Mouse (Mus musculus): ENCODE results near the gene Alkbh2. TPM values are rescaled to one million over a fixed set of nuclear protein-coding genes. Genes with fewer than 3 reads are reported as not detected.
A peak's percentile ranks its signal among the peaks of the same experiment; 100 is the strongest.

The Alkbh2 gene
- polyA plus RNA-seq, 1 experiment = 11.6 TPM

GRCm38 (mm10) chr5:114131521-114131840 is 3.5 kb upstream of the Alkbh2 start:
- H3K27me3 ChIP-seq (replicated peaks) = peaks cover 2% of the 10 kb centered on the region
- H3K4me1 ChIP-seq = peaks cover 78% of the 10 kb centered on the region

GRCm38 (mm10) chr5:114130698-114131520 is 2.9 kb upstream of the Alkbh2 start:
- TF ChIP-seq FLI1 (IDR thresholded peaks at IDR 0.05; ENCODE audit: low read length) (no peak), GATA1 (IDR thresholded peaks at IDR 0.05; ENCODE audit: borderline replicate concordance, low read length) (no peak)
- peak overlapping the region; percentile 95 for H3K4me3 ChIP-seq (replicated peaks)
- peaks cover 2% of the 10 kb centered on the region for H3K27me3 ChIP-seq (replicated peaks)
- no peaks in the 10 kb centered on the region for H3K9me3 ChIP-seq
- peaks cover 81% of the 10 kb centered on the region for H3K4me1 ChIP-seq
- H3K36me3 ChIP-seq (replicated peaks; ENCODE audit: low read length) = peaks cover 16% of the 10 kb centered on the region

More at GRCm38 (mm10) chr5:114131521-114131840, 3.5 kb upstream of the Alkbh2 start:
- TF ChIP-seq FLI1 (IDR thresholded peaks at IDR 0.05; ENCODE audit: low read length) (no peak), GATA1 (IDR thresholded peaks at IDR 0.05; ENCODE audit: borderline replicate concordance, low read length) (no peak)
- no peaks in the 10 kb centered on the region for H3K9me3 ChIP-seq
- peak overlapping the region; percentile 95 for H3K4me3 ChIP-seq (replicated peaks)
- H3K36me3 ChIP-seq (replicated peaks; ENCODE audit: low read length) = peaks cover 21% of the 10 kb centered on the region

- Histone ChIP-seq H3K9me3 (no peaks in the 10 kb centered on the region), H3K27me3 (replicated peaks) (peaks cover 2% of the 10 kb centered on the region), H3K4me3 (replicated peaks) (peak within 1 kb of the TSS; percentile 95), H3K36me3 (replicated peaks; ENCODE audit: low read length) (peaks cover 17% of the 10 kb centered on the region), H3K4me1 (peaks cover 74% of the 10 kb centered on the region)
- no peak for TF ChIP-seq GATA1 (IDR thresholded peaks at IDR 0.05; ENCODE audit: borderline replicate concordance, low read length)
- TF ChIP-seq FLI1 (IDR thresholded peaks at IDR 0.05; ENCODE audit: low read length) = no peak
Observed at GRCm38 (mm10) chr5:114130211-114130605, 2.2 kb upstream of the Alkbh2 start, which contains the start of gene Ung. Ung (plus strand) TSS chr5:114130386.

- H3K4me3 ChIP-seq (replicated peaks) = peak overlapping the region; percentile 95
- peaks cover 19% of the 10 kb centered on the region for H3K36me3 ChIP-seq (replicated peaks; ENCODE audit: low read length)
- TF ChIP-seq GATA1 (IDR thresholded peaks at IDR 0.05; ENCODE audit: borderline replicate concordance, low read length) (no peak), FLI1 (IDR thresholded peaks at IDR 0.05; ENCODE audit: low read length) (no peak)
- H3K27me3 ChIP-seq (replicated peaks) = peaks cover 2% of the 10 kb centered on the region
- no peaks in the 10 kb centered on the region for H3K9me3 ChIP-seq
- peaks cover 70% of the 10 kb centered on the region for H3K4me1 ChIP-seq
Observed at GRCm38 (mm10) chr5:114129550-114130210, 1.7 kb upstream of the Alkbh2 start.

- Histone ChIP-seq H3K36me3 (replicated peaks; ENCODE audit: low read length) (peaks cover 42% of the 10 kb centered on the region), H3K27me3 (replicated peaks) (peaks cover 2% of the 10 kb centered on the region), H3K4me1 (peaks cover 48% of the 10 kb centered on the region), H3K4me3 (replicated peaks) (no peak overlapping the region), H3K9me3 (no peaks in the 10 kb centered on the region)
- no peak for TF ChIP-seq GATA1 (IDR thresholded peaks at IDR 0.05; ENCODE audit: borderline replicate concordance, low read length)
- TF ChIP-seq FLI1 (IDR thresholded peaks at IDR 0.05; ENCODE audit: low read length) = no peak
Observed at GRCm38 (mm10) chr5:114126499-114127244, 1.3 kb downstream of the Alkbh2 start.

- Histone ChIP-seq H3K36me3 (replicated peaks; ENCODE audit: low read length) (peaks cover 49% of the 10 kb centered on the region), H3K4me1 (peaks cover 41% of the 10 kb centered on the region), H3K4me3 (replicated peaks) (no peak overlapping the region), H3K9me3 (no peaks in the 10 kb centered on the region), H3K27me3 (replicated peaks) (no peaks in the 10 kb centered on the region)
- no peak for TF ChIP-seq GATA1 (IDR thresholded peaks at IDR 0.05; ENCODE audit: borderline replicate concordance, low read length)
- TF ChIP-seq FLI1 (IDR thresholded peaks at IDR 0.05; ENCODE audit: low read length) = no peak
Observed at GRCm38 (mm10) chr5:114126008-114126407, 2.0 kb downstream of the Alkbh2 start.

GRCm38 (mm10) chr5:114119806-114120205 is 8.2 kb downstream of the Alkbh2 start:
- H3K36me3 ChIP-seq (replicated peaks; ENCODE audit: low read length) = peaks cover 96% of the 10 kb centered on the region
- no peaks in the 10 kb centered on the region for H3K9me3 ChIP-seq
- TF ChIP-seq GATA1 (IDR thresholded peaks at IDR 0.05; ENCODE audit: borderline replicate concordance, low read length) = no peak
- TF ChIP-seq FLI1 (IDR thresholded peaks at IDR 0.05; ENCODE audit: low read length) = no peak
- peaks cover 23% of the 10 kb centered on the region; the same call in 1 of the 2 replicates for H3K4me1 ChIP-seq
- H3K27me3 ChIP-seq (replicated peaks) = peaks cover 6% of the 10 kb centered on the region
- H3K4me3 ChIP-seq (replicated peaks) = no peak overlapping the region

- H3K4me1 ChIP-seq = peaks cover 19% of the 10 kb centered on the region; the same call in 1 of the 2 replicates
Observed at GRCm38 (mm10) chr5:114116586-114116985, 11.4 kb downstream of the Alkbh2 start.

GRCm38 (mm10) chr5:114115030-114115429 is 13.0 kb downstream of the Alkbh2 start:
- Histone ChIP-seq H3K9me3 (no peaks in the 10 kb centered on the region), H3K36me3 (replicated peaks; ENCODE audit: low read length) (peaks cover 93% of the 10 kb centered on the region), H3K4me3 (replicated peaks) (no peak overlapping the region), H3K27me3 (replicated peaks) (peaks cover 6% of the 10 kb centered on the region), H3K4me1 (peaks cover 19% of the 10 kb centered on the region; the same call in 1 of the 2 replicates)
- TF ChIP-seq GATA1 (IDR thresholded peaks at IDR 0.05; ENCODE audit: borderline replicate concordance, low read length) (no peak), FLI1 (IDR thresholded peaks at IDR 0.05; ENCODE audit: low read length) (no peak)

More at GRCm38 (mm10) chr5:114116586-114116985, 11.4 kb downstream of the Alkbh2 start:
- Histone ChIP-seq H3K27me3 (replicated peaks) (peaks cover 6% of the 10 kb centered on the region), H3K36me3 (replicated peaks; ENCODE audit: low read length) (peaks cover 93% of the 10 kb centered on the region), H3K9me3 (no peaks in the 10 kb centered on the region), H3K4me3 (replicated peaks) (no peak overlapping the region)
- TF ChIP-seq GATA1 (IDR thresholded peaks at IDR 0.05; ENCODE audit: borderline replicate concordance, low read length) = no peak
- no peak for TF ChIP-seq FLI1 (IDR thresholded peaks at IDR 0.05; ENCODE audit: low read length)
